Mouse (Mus musculus) thymus, postnatal 14 days (tissue): ENCODE results near the gene Col23a1.
A peak's percentile ranks its signal among the peaks of the same experiment; 100 is the strongest.

Source experiments
- DNase-seq: peaks from one replicate; pipeline ENCODE4 v3.0.0; 2021

Gene Col23a1

GRCm38 (mm10) chr11:51443818-51444217 lies 154.1 kb downstream of the Col23a1 start:
- DNase-seq, result no peak

GRCm38 (mm10) chr11:51444649-51445048 lies 154.9 kb downstream of the Col23a1 start:
- DNase-seq, result no peak

- peak; percentile 12 for DNase-seq
Measured at GRCm38 (mm10) chr11:51446711-51447425, 157.1 kb downstream of the Col23a1 start.

- DNase-seq, result no peak
Measured at GRCm38 (mm10) chr11:51448256-51448655, 158.5 kb downstream of the Col23a1 start.

GRCm38 (mm10) chr11:51448680-51449079 lies 159.0 kb downstream of the Col23a1 start:
- no peak for DNase-seq

GRCm38 (mm10) chr11:51449881-51450280 lies 160.2 kb downstream of the Col23a1 start:
- DNase-seq, result no peak

- DNase-seq, result no peak
Measured at GRCm38 (mm10) chr11:51451281-51451680, 161.6 kb downstream of the Col23a1 start.

- no peak for DNase-seq
Measured at GRCm38 (mm10) chr11:51451925-51452324, 162.2 kb downstream of the Col23a1 start.

GRCm38 (mm10) chr11:51453742-51454141 lies 164.0 kb downstream of the Col23a1 start:
- no peak for DNase-seq

- no peak for DNase-seq
Measured at GRCm38 (mm10) chr11:51455501-51455900, 165.8 kb downstream of the Col23a1 start.

GRCm38 (mm10) chr11:51457624-51458023 lies 167.9 kb downstream of the Col23a1 start:
- DNase-seq, result no peak

- DNase-seq, result no peak
Measured at GRCm38 (mm10) chr11:51458649-51459048, 168.9 kb downstream of the Col23a1 start.

GRCm38 (mm10) chr11:51459569-51460043 lies 169.9 kb downstream of the Col23a1 start:
- DNase-seq, result no peak

GRCm38 (mm10) chr11:51468737-51469136 lies 179.0 kb downstream of the Col23a1 start:
- no peak for DNase-seq

GRCm38 (mm10) chr11:51469341-51469831 lies 179.7 kb downstream of the Col23a1 start:
- no peak for DNase-seq

GRCm38 (mm10) chr11:51470383-51471144 lies 180.8 kb downstream of the Col23a1 start:
- no peak for DNase-seq

GRCm38 (mm10) chr11:51473686-51474085 lies 184.0 kb downstream of the Col23a1 start:
- no peak for DNase-seq

- DNase-seq, result no peak
Measured at GRCm38 (mm10) chr11:51476543-51476942, 186.8 kb downstream of the Col23a1 start.

GRCm38 (mm10) chr11:51477571-51477970 lies 187.9 kb downstream of the Col23a1 start:
- no peak for DNase-seq

GRCm38 (mm10) chr11:51482251-51482650 lies 192.5 kb downstream of the Col23a1 start:
- no peak for DNase-seq

GRCm38 (mm10) chr11:51485051-51485521 lies 195.4 kb downstream of the Col23a1 start:
- no peak for DNase-seq

- DNase-seq, result no peak
Measured at GRCm38 (mm10) chr11:51485775-51486464, 196.2 kb downstream of the Col23a1 start.

- DNase-seq, result no peak
Measured at GRCm38 (mm10) chr11:51488813-51489212, 199.1 kb downstream of the Col23a1 start.
